Comparison of ENCODE assay signal across 11 mouse cellular contexts in genomic region chrX:45340661-45341060, GRCm38 (mm10).
A peak's percentile ranks its signal among the peaks of the same experiment; 100 is the strongest.
DNase-seq lines count a peak whose midpoint lies in the region; ATAC-seq and TF ChIP-seq lines count a peak whose summit lies in the region.
"Had no signal": no experiment of that assay in that cellular context is flagged by ENCODE, and none has a peak within 500 bp of the region (broad histone marks: within the 10 kb centered on the region; RNA-seq: fewer than 3 reads in every experiment).

No protein-coding gene starts in this region.

- H3K4me3 ChIP-seq in kidney, embryonic 14.5 days (ENCODE audit: low read length), result no peak overlapping the region
- no peak overlapping the region for H3K4me3 ChIP-seq in E14TG2a.4 (replicated peaks; ENCODE audit: low read length)
- no peak overlapping the region for H3K4me3 ChIP-seq in embryonic facial prominence, embryonic 14.5 days (ENCODE audit: low read depth, low read length)
- H3K4me3 ChIP-seq in intestine, embryonic 16.5 days (ENCODE audit: low read length), result no peak overlapping the region

- H3K27me3 ChIP-seq in kidney, embryonic 14.5 days (ENCODE audit: control insufficient read depth, insufficient read depth, low read length), result no peaks in the 10 kb centered on the region
- no peaks in the 10 kb centered on the region for H3K27me3 ChIP-seq in E14TG2a.4 (ENCODE audit: insufficient read depth, low read length)
- no peaks in the 10 kb centered on the region for H3K27me3 ChIP-seq in embryonic facial prominence, embryonic 14.5 days (replicated peaks; ENCODE audit: control insufficient read depth, insufficient read depth, low read length)
- H3K27me3 ChIP-seq in intestine, embryonic 16.5 days (replicated peaks; ENCODE audit: control insufficient read depth, insufficient read depth, low read length), result no peaks in the 10 kb centered on the region

- H3K9ac ChIP-seq in kidney, embryonic 14.5 days (ENCODE audit: low read depth, low read length), result no peak overlapping the region
- H3K9ac ChIP-seq in embryonic facial prominence, embryonic 14.5 days (ENCODE audit: low read depth, low read length), result no peak overlapping the region
- no peak overlapping the region for H3K9ac ChIP-seq in intestine, embryonic 16.5 days (ENCODE audit: low read depth, low read length)

- peak; percentile 23; the same call in 1 of the 2 replicates for TF ChIP-seq CTCF in E14TG2a.4 (conservative IDR thresholded peaks at IDR 0.05; ENCODE audit: low read length)

- no peaks in the 10 kb centered on the region for H3K9me3 ChIP-seq in kidney, embryonic 14.5 days (ENCODE audit: control insufficient read depth, low read length)
- H3K9me3 ChIP-seq in E14TG2a.4 (ENCODE audit: low read length), result no peaks in the 10 kb centered on the region
- no peaks in the 10 kb centered on the region for H3K9me3 ChIP-seq in embryonic facial prominence, embryonic 14.5 days (ENCODE audit: control insufficient read depth, low read length)
- H3K9me3 ChIP-seq in intestine, embryonic 16.5 days (ENCODE audit: control insufficient read depth, low read length), result no peaks in the 10 kb centered on the region

- ATAC-seq in kidney, embryonic 14.5 days (ENCODE audit: low FRiP score, low TSS enrichment), result no peak
- no peak for ATAC-seq in embryonic facial prominence, embryonic 14.5 days (ENCODE audit: low read depth)
- ATAC-seq in intestine, embryonic 16.5 days, result no peak

- H3K27ac ChIP-seq in kidney, embryonic 14.5 days (ENCODE audit: low read depth, low read length), result no peak overlapping the region
- no peak overlapping the region for H3K27ac ChIP-seq in embryonic facial prominence, embryonic 14.5 days (replicated peaks; ENCODE audit: low read depth, low read length)
- H3K27ac ChIP-seq in intestine, embryonic 16.5 days (ENCODE audit: low read length), result no peak overlapping the region

- 61% methylated on average over 5 of the region's 5 CpGs for WGBS in kidney, embryonic 14.5 days
- 50% methylated on average over 5 of the region's 5 CpGs for WGBS in embryonic facial prominence, embryonic 14.5 days
- WGBS in intestine, embryonic 16.5 days, result 52% methylated on average over 5 of the region's 5 CpGs

- peak; percentile 7 for DNase-seq in adrenal gland, postnatal 10 days
- DNase-seq in adrenal gland, adult 2 months, result no peak
- DNase-seq in kidney, postnatal 4 days, result peak; percentile 3 to 7
- DNase-seq in embryonic facial prominence, embryonic 14.5 days (ENCODE audit: low spot score), result peak; percentile 23
- DNase-seq in heart, adult 11 months, result no peak
- DNase-seq: B cell, adult 2 months; kidney, adult 18-20 months; right cerebral cortex, postnatal 14 days had no signal

- H3K4me1 ChIP-seq in kidney, embryonic 14.5 days (ENCODE audit: control insufficient read depth, insufficient read depth, low read length), result no peaks in the 10 kb centered on the region
- H3K4me1 ChIP-seq in E14TG2a.4 (replicated peaks; ENCODE audit: low read depth, low read length), result no peaks in the 10 kb centered on the region
- no peaks in the 10 kb centered on the region for H3K4me1 ChIP-seq in embryonic facial prominence, embryonic 14.5 days (ENCODE audit: control insufficient read depth, insufficient read depth, low read length)
- H3K4me1 ChIP-seq in intestine, embryonic 16.5 days (ENCODE audit: control insufficient read depth, insufficient read depth, low read length), result no peaks in the 10 kb centered on the region

- H3K4me2 ChIP-seq in kidney, embryonic 14.5 days (replicated peaks; ENCODE audit: low read depth, low read length), result no peak overlapping the region
- H3K4me2 ChIP-seq in embryonic facial prominence, embryonic 14.5 days (ENCODE audit: low read depth, low read length), result no peak overlapping the region
- H3K4me2 ChIP-seq in intestine, embryonic 16.5 days (ENCODE audit: low read depth, low read length), result no peak overlapping the region

- H3K36me3 ChIP-seq in kidney, embryonic 14.5 days (ENCODE audit: control insufficient read depth, insufficient read depth, low read length), result no peaks in the 10 kb centered on the region
- H3K36me3 ChIP-seq in E14TG2a.4 (ENCODE audit: insufficient read depth, low read length), result no peaks in the 10 kb centered on the region
- H3K36me3 ChIP-seq in embryonic facial prominence, embryonic 14.5 days (ENCODE audit: control insufficient read depth, insufficient read depth, low read length), result no peaks in the 10 kb centered on the region
- H3K36me3 ChIP-seq in intestine, embryonic 16.5 days (ENCODE audit: control insufficient read depth, insufficient read depth, low read length), result no peaks in the 10 kb centered on the region

Comparison
In these comparisons a context has a peak if more than half of its experiments do, and no peak if none do; other contexts are left out.
1. DNase-seq: peak in adrenal gland, postnatal 10 days (single experiment), kidney, postnatal 4 days (2 of 2) and embryonic facial prominence, embryonic 14.5 days (single experiment); none in adrenal gland, adult 2 months (single experiment) and heart, adult 11 months (single experiment).